Mouse (Mus musculus): ENCODE results near the gene Grid1. TPM values are rescaled to one million over a fixed set of nuclear protein-coding genes. Genes with fewer than 3 reads are reported as not detected.

The Grid1 gene
- polyA plus RNA-seq, 1 experiment from 2014 or later: 0.36 TPM

GRCm38 (mm10) chr14:34945471-34946313 lies 125.8 kb downstream of the Grid1 start:
- no peaks in the 10 kb centered on the region for H3K27me3 ChIP-seq (ENCODE audit: control insufficient read depth, insufficient read depth, low read length)
- no peak overlapping the region for H3K9ac ChIP-seq (ENCODE audit: low read length)
- no peaks in the 10 kb centered on the region for H3K9me3 ChIP-seq (ENCODE audit: control insufficient read depth, low read length)
- no peak overlapping the region for H3K27ac ChIP-seq (ENCODE audit: low read depth, low read length)
- H3K36me3 ChIP-seq (ENCODE audit: control insufficient read depth, insufficient read depth, low read length): no peaks in the 10 kb centered on the region
- H3K4me3 ChIP-seq (ENCODE audit: low read depth, low read length): no peak overlapping the region
- 90% methylated on average over 17 of the region's 17 CpGs for WGBS
- DNase-seq (ENCODE audit: low spot score) (no peak), ATAC-seq (replicated peaks; ENCODE audit: low FRiP score) (no peak)
- H3K4me2 ChIP-seq (ENCODE audit: low read depth, low read length, severe bottlenecking): no peak overlapping the region
- no peaks in the 10 kb centered on the region for H3K4me1 ChIP-seq (replicated peaks; ENCODE audit: control insufficient read depth, insufficient read depth, low read length)

- no peak for DNase-seq (ENCODE audit: low spot score)
- Histone ChIP-seq H3K4me1 (replicated peaks; ENCODE audit: control insufficient read depth, insufficient read depth, low read length) (no peaks in the 10 kb centered on the region), H3K4me3 (ENCODE audit: low read depth, low read length) (no peak overlapping the region), H3K36me3 (ENCODE audit: control insufficient read depth, insufficient read depth, low read length) (no peaks in the 10 kb centered on the region), H3K27me3 (ENCODE audit: control insufficient read depth, insufficient read depth, low read length) (no peaks in the 10 kb centered on the region), H3K27ac (ENCODE audit: low read depth, low read length) (no peak overlapping the region), H3K9ac (ENCODE audit: low read length) (no peak overlapping the region), H3K9me3 (ENCODE audit: control insufficient read depth, low read length) (no peaks in the 10 kb centered on the region), H3K4me2 (ENCODE audit: low read depth, low read length, severe bottlenecking) (no peak overlapping the region)
- ATAC-seq (replicated peaks; ENCODE audit: low FRiP score): no peak
- WGBS: 91% methylated on average over 2 of the region's 2 CpGs
Observed at GRCm38 (mm10) chr14:34946314-34946583, 126.3 kb downstream of the Grid1 start.

- 85% methylated on average over 6 of the region's 6 CpGs for WGBS
- no peak for ATAC-seq (replicated peaks; ENCODE audit: low FRiP score)
- Histone ChIP-seq H3K4me2 (ENCODE audit: low read depth, low read length, severe bottlenecking) (no peak overlapping the region), H3K4me3 (ENCODE audit: low read depth, low read length) (no peak overlapping the region), H3K4me1 (replicated peaks; ENCODE audit: control insufficient read depth, insufficient read depth, low read length) (no peaks in the 10 kb centered on the region), H3K36me3 (ENCODE audit: control insufficient read depth, insufficient read depth, low read length) (no peaks in the 10 kb centered on the region), H3K27ac (ENCODE audit: low read depth, low read length) (no peak overlapping the region), H3K9me3 (ENCODE audit: control insufficient read depth, low read length) (no peaks in the 10 kb centered on the region), H3K27me3 (ENCODE audit: control insufficient read depth, insufficient read depth, low read length) (no peaks in the 10 kb centered on the region), H3K9ac (ENCODE audit: low read length) (no peak overlapping the region)
- no peak for DNase-seq (ENCODE audit: low spot score)
Observed at GRCm38 (mm10) chr14:34948249-34948648, 128.3 kb downstream of the Grid1 start.

GRCm38 (mm10) chr14:34952311-34952710 lies 132.4 kb downstream of the Grid1 start:
- H3K27me3 ChIP-seq (ENCODE audit: control insufficient read depth, insufficient read depth, low read length): no peaks in the 10 kb centered on the region
- H3K9ac ChIP-seq (ENCODE audit: low read length): no peak overlapping the region
- no peak overlapping the region for H3K27ac ChIP-seq (ENCODE audit: low read depth, low read length)
- ATAC-seq (replicated peaks; ENCODE audit: low FRiP score): no peak
- H3K4me1 ChIP-seq (replicated peaks; ENCODE audit: control insufficient read depth, insufficient read depth, low read length): no peaks in the 10 kb centered on the region
- no peaks in the 10 kb centered on the region for H3K36me3 ChIP-seq (ENCODE audit: control insufficient read depth, insufficient read depth, low read length)
- H3K4me3 ChIP-seq (ENCODE audit: low read depth, low read length): no peak overlapping the region
- WGBS: 65% methylated on average over 3 of the region's 3 CpGs
- no peak overlapping the region for H3K4me2 ChIP-seq (ENCODE audit: low read depth, low read length, severe bottlenecking)
- DNase-seq (ENCODE audit: low spot score): no peak
- H3K9me3 ChIP-seq (ENCODE audit: control insufficient read depth, low read length): no peaks in the 10 kb centered on the region

GRCm38 (mm10) chr14:34953566-34953965 lies 133.7 kb downstream of the Grid1 start:
- no peaks in the 10 kb centered on the region for H3K4me1 ChIP-seq (replicated peaks; ENCODE audit: control insufficient read depth, insufficient read depth, low read length)
- no peak overlapping the region for H3K27ac ChIP-seq (ENCODE audit: low read depth, low read length)
- no peak for DNase-seq (ENCODE audit: low spot score)
- no peaks in the 10 kb centered on the region for H3K27me3 ChIP-seq (ENCODE audit: control insufficient read depth, insufficient read depth, low read length)
- H3K9ac ChIP-seq (ENCODE audit: low read length): no peak overlapping the region
- WGBS: 90% methylated on average over 9 of the region's 9 CpGs
- no peaks in the 10 kb centered on the region for H3K36me3 ChIP-seq (ENCODE audit: control insufficient read depth, insufficient read depth, low read length)
- no peak overlapping the region for H3K4me3 ChIP-seq (ENCODE audit: low read depth, low read length)
- H3K9me3 ChIP-seq (ENCODE audit: control insufficient read depth, low read length): no peaks in the 10 kb centered on the region
- ATAC-seq (replicated peaks; ENCODE audit: low FRiP score): no peak
- H3K4me2 ChIP-seq (ENCODE audit: low read depth, low read length, severe bottlenecking): no peak overlapping the region

GRCm38 (mm10) chr14:34955689-34956088 lies 135.8 kb downstream of the Grid1 start:
- no peaks in the 10 kb centered on the region for H3K27me3 ChIP-seq (ENCODE audit: control insufficient read depth, insufficient read depth, low read length)
- 97% methylated on average over 1 of the region's 1 CpGs for WGBS
- DNase-seq (ENCODE audit: low spot score) (no peak), ATAC-seq (replicated peaks; ENCODE audit: low FRiP score) (no peak)
- H3K36me3 ChIP-seq (ENCODE audit: control insufficient read depth, insufficient read depth, low read length): no peaks in the 10 kb centered on the region
- H3K9me3 ChIP-seq (ENCODE audit: control insufficient read depth, low read length): no peaks in the 10 kb centered on the region
- H3K27ac ChIP-seq (ENCODE audit: low read depth, low read length): no peak overlapping the region
- no peak overlapping the region for H3K4me3 ChIP-seq (ENCODE audit: low read depth, low read length)
- H3K4me1 ChIP-seq (replicated peaks; ENCODE audit: control insufficient read depth, insufficient read depth, low read length): no peaks in the 10 kb centered on the region
- no peak overlapping the region for H3K4me2 ChIP-seq (ENCODE audit: low read depth, low read length, severe bottlenecking)
- H3K9ac ChIP-seq (ENCODE audit: low read length): no peak overlapping the region

- Histone ChIP-seq H3K9me3 (ENCODE audit: control insufficient read depth, low read length) (no peaks in the 10 kb centered on the region), H3K9ac (ENCODE audit: low read length) (no peak overlapping the region), H3K27me3 (ENCODE audit: control insufficient read depth, insufficient read depth, low read length) (no peaks in the 10 kb centered on the region), H3K4me3 (ENCODE audit: low read depth, low read length) (no peak overlapping the region), H3K36me3 (ENCODE audit: control insufficient read depth, insufficient read depth, low read length) (no peaks in the 10 kb centered on the region), H3K4me1 (replicated peaks; ENCODE audit: control insufficient read depth, insufficient read depth, low read length) (no peaks in the 10 kb centered on the region), H3K4me2 (ENCODE audit: low read depth, low read length, severe bottlenecking) (no peak overlapping the region), H3K27ac (ENCODE audit: low read depth, low read length) (no peak overlapping the region)
- DNase-seq (ENCODE audit: low spot score) (no peak), ATAC-seq (replicated peaks; ENCODE audit: low FRiP score) (no peak)
- 72% methylated on average over 6 of the region's 6 CpGs for WGBS
Observed at GRCm38 (mm10) chr14:34960227-34960626, 140.3 kb downstream of the Grid1 start.

GRCm38 (mm10) chr14:34963616-34964168 lies 143.8 kb downstream of the Grid1 start:
- ATAC-seq (replicated peaks; ENCODE audit: low FRiP score) (no peak), DNase-seq (ENCODE audit: low spot score) (no peak)
- no peak overlapping the region for H3K9ac ChIP-seq (ENCODE audit: low read length)
- H3K9me3 ChIP-seq (ENCODE audit: control insufficient read depth, low read length): no peaks in the 10 kb centered on the region
- 88% methylated on average over 4 of the region's 4 CpGs for WGBS
- no peak overlapping the region for H3K27ac ChIP-seq (ENCODE audit: low read depth, low read length)
- no peaks in the 10 kb centered on the region for H3K4me1 ChIP-seq (replicated peaks; ENCODE audit: control insufficient read depth, insufficient read depth, low read length)
- no peaks in the 10 kb centered on the region for H3K36me3 ChIP-seq (ENCODE audit: control insufficient read depth, insufficient read depth, low read length)
- H3K27me3 ChIP-seq (ENCODE audit: control insufficient read depth, insufficient read depth, low read length): 0 out of 2 replicates have a peak, but pooled peaks cover 3% of the 10 kb centered on the region
- no peak overlapping the region for H3K4me2 ChIP-seq (ENCODE audit: low read depth, low read length, severe bottlenecking)
- no peak overlapping the region for H3K4me3 ChIP-seq (ENCODE audit: low read depth, low read length)
